Comparison of ENCODE assay signal across 11 mouse cellular contexts in the genomic region with DNA sequence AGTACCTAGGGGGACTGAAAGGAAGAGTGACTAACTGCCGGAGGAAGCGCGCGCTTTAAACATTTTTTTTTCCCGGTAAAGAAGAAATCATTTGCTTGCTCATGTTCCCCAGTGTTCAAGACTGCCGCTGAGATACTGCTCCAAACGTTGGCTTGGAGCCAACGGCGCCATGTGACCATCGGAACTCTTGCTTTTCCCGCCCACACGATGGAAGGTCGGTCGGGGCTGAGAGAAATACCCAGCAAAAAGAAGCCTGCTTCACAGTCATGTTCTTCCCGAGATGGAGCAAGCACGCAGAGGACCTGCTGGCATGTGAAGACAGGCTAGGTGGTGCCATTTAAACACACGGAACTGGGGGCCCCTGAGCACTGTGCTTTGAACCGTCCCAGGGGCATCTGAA.
DNase-seq lines count a peak whose midpoint lies in the region; ATAC-seq lines count a peak whose summit lies in the region.
"Had no signal": no experiment of that assay in that cellular context is flagged by ENCODE, and none has a peak within 500 bp of the region (broad histone marks: within the 10 kb centered on the region; RNA-seq: fewer than 3 reads in every experiment).

No protein-coding gene starts in this region.

- H3K4me2 ChIP-seq in midbrain, embryonic 14.5 days (ENCODE audit: low read length) = no peak overlapping the region
- H3K4me2 ChIP-seq in midbrain, embryonic 11.5 days = no peak overlapping the region
- H3K4me2 ChIP-seq: liver, embryonic 15.5 days had no signal

- peak; percentile 72 for DNase-seq in heart, embryonic 10.5 days (ENCODE audit: low spot score)
- no peak for DNase-seq in heart, postnatal 36 days
- peak; percentile 65 for DNase-seq in midbrain, embryonic 14.5 days
- no peak for DNase-seq in midbrain, embryonic 11.5 days (ENCODE audit: low spot score, missing footprints)
- peak; percentile 2 for DNase-seq in gonadal fat pad, adult 2 months (ENCODE audit: low read depth)
- peak; percentile 47 for DNase-seq in right cerebral cortex, postnatal 14 days
- DNase-seq in gastrocnemius, postnatal 25 days = no peak
- no peak for DNase-seq in adrenal gland, adult 2 months

- no peak overlapping the region for H3K27ac ChIP-seq in heart, embryonic 10.5 days
- H3K27ac ChIP-seq in midbrain, embryonic 14.5 days (replicated peaks; ENCODE audit: low read depth, low read length) = no peak overlapping the region
- no peak overlapping the region for H3K27ac ChIP-seq in midbrain, embryonic 11.5 days (ENCODE audit: low read depth, low read length)
- H3K27ac ChIP-seq: liver, embryonic 15.5 days had no signal

- no peaks in the 10 kb centered on the region for H3K9me3 ChIP-seq in heart, embryonic 10.5 days
- H3K9me3 ChIP-seq in midbrain, embryonic 14.5 days (ENCODE audit: control insufficient read depth, low read length) = no peaks in the 10 kb centered on the region
- H3K9me3 ChIP-seq in midbrain, embryonic 11.5 days (ENCODE audit: control insufficient read depth, low read length) = no peaks in the 10 kb centered on the region
- H3K9me3 ChIP-seq: liver, embryonic 15.5 days had no signal

- no peak overlapping the region for H3K9ac ChIP-seq in midbrain, embryonic 14.5 days (replicated peaks; ENCODE audit: low read length)
- H3K9ac ChIP-seq in midbrain, embryonic 11.5 days (ENCODE audit: low read length) = no peak overlapping the region
- H3K9ac ChIP-seq: liver, embryonic 15.5 days had no signal

- H3K27me3 ChIP-seq in heart, embryonic 10.5 days (ENCODE audit: insufficient read depth, poor library complexity, severe bottlenecking) = no peaks in the 10 kb centered on the region
- H3K27me3 ChIP-seq in midbrain, embryonic 14.5 days (ENCODE audit: control insufficient read depth, insufficient read depth, low read length) = no peaks in the 10 kb centered on the region
- no peaks in the 10 kb centered on the region; the same call in 1 of the 2 replicates for H3K27me3 ChIP-seq in midbrain, embryonic 11.5 days (ENCODE audit: control insufficient read depth, insufficient read depth, low read length)

- intact Hi-C loops in heart, postnatal 36 days (cut with DNase I) = no loop called here

- H3K4me3 ChIP-seq in heart, embryonic 10.5 days = no peak overlapping the region
- no peak overlapping the region for H3K4me3 ChIP-seq in midbrain, embryonic 14.5 days (replicated peaks; ENCODE audit: low read depth, low read length)
- no peak overlapping the region for H3K4me3 ChIP-seq in midbrain, embryonic 11.5 days (ENCODE audit: low read depth, low read length)
- H3K4me3 ChIP-seq: liver, embryonic 15.5 days had no signal

- ATAC-seq in midbrain, embryonic 14.5 days (ENCODE audit: low FRiP score, low TSS enrichment) = no peak
- no peak for ATAC-seq in midbrain, embryonic 11.5 days (ENCODE audit: low FRiP score)
- ATAC-seq: inflammation-experienced regulatory T-cells, adult 6 months; Patski had no signal

- no peaks in the 10 kb centered on the region for H3K36me3 ChIP-seq in heart, embryonic 10.5 days
- no peaks in the 10 kb centered on the region for H3K36me3 ChIP-seq in midbrain, embryonic 14.5 days (ENCODE audit: control insufficient read depth, insufficient read depth, low read length)
- no peaks in the 10 kb centered on the region for H3K36me3 ChIP-seq in midbrain, embryonic 11.5 days (ENCODE audit: control insufficient read depth, insufficient read depth, low read length)
- H3K36me3 ChIP-seq: liver, embryonic 15.5 days had no signal

- 69% methylated on average over 18 of the region's 18 CpGs for WGBS in heart, embryonic 10.5 days
- WGBS in midbrain, embryonic 14.5 days = 75% methylated on average over 18 of the region's 18 CpGs
- 84% methylated on average over 18 of the region's 18 CpGs for WGBS in midbrain, embryonic 11.5 days

- peaks cover 4% of the 10 kb centered on the region; the same call in 1 of the 2 replicates for H3K4me1 ChIP-seq in heart, embryonic 10.5 days
- H3K4me1 ChIP-seq in midbrain, embryonic 14.5 days (ENCODE audit: control insufficient read depth, insufficient read depth, low read length) = 0 out of 2 replicates have a peak, but pooled peaks cover 3% of the 10 kb centered on the region
- H3K4me1 ChIP-seq in midbrain, embryonic 11.5 days (ENCODE audit: control insufficient read depth, insufficient read depth, low read length) = no peaks in the 10 kb centered on the region

Comparison
In these comparisons a context has a peak if more than half of its experiments do, and no peak if none do; other contexts are left out.
1. DNase-seq: peak in heart, embryonic 10.5 days (single experiment), midbrain, embryonic 14.5 days (single experiment), gonadal fat pad, adult 2 months (single experiment) and right cerebral cortex, postnatal 14 days (single experiment); none in heart, postnatal 36 days (0 of 2), midbrain, embryonic 11.5 days (single experiment), gastrocnemius, postnatal 25 days (single experiment) and adrenal gland, adult 2 months (single experiment).